Mouse (Mus musculus) forebrain, embryonic 13.5 days (tissue): ENCODE results near the gene Acbd5. TPM values are rescaled to one million over a fixed set of nuclear protein-coding genes. Genes with fewer than 3 reads are reported as not detected.

ENCODE experiments used
- polyA plus RNA-seq: library from polyadenylated mRNA; unstranded; fragments of >200 nt; fragmentation: Nextera tagmentation; extraction: Ambion mirVana; gene quantifications from 2 replicates; pipeline ENCODE4 v1.2.1, GENCODE M21; 2015

The Acbd5 gene
- polyA plus RNA-seq, 1 experiment from 2014 or later, result 65.7 TPM

Other genes starting within 250 kb of the Acbd5 start
- gene Pdss1, start 172.6 kb upstream of the Acbd5 start, polyA plus RNA-seq, result 26.0 and 27.4 TPM in 2 replicates
- 43.8 and 49.5 TPM in 2 replicates for gene Abi1, start 27.9 kb upstream of the Acbd5 start, polyA plus RNA-seq
- gene Mastl, start 87.9 kb downstream of the Acbd5 start, polyA plus RNA-seq, result 10.2 and 10.7 TPM in 2 replicates
- 77.6 and 83.3 TPM in 2 replicates for gene Yme1l1, start 88.2 kb downstream of the Acbd5 start, polyA plus RNA-seq
- not detected in 2 replicates for gene 4931423N10Rik, start 139.3 kb downstream of the Acbd5 start, polyA plus RNA-seq